Mouse (Mus musculus) hematopoietic stem cell, adult 5-6 weeks (primary cell): ENCODE measurements at regions not wholly inside any gene's neighbourhood (a gene's known extent, or its start where the extent isn't known, plus 50 kb on each side); places are given as distances from the start of the nearest gene placed in this dataset.

Experiments used
- ATAC-seq, 2 experiments: fragments of 125-278 bp in 1 of 2; replicated peaks in 1 of 2; 2 replicates each; pipeline ENCODE4 v1.8.0; 2016 to 2017; ENCODE audit warnings: inconsistent platforms in 2 of 2, mild to moderate bottlenecking in 2 of 2, moderate number of reproducible peaks in 2 of 2, low read depth in 1 of 2, moderate TSS enrichment in 1 of 2; ENCODE audit not compliant: low FRiP score in 2 of 2, poor library complexity in 2 of 2, severe bottlenecking in 2 of 2, insufficient read depth in 1 of 2, low TSS enrichment in 1 of 2

DNA sequence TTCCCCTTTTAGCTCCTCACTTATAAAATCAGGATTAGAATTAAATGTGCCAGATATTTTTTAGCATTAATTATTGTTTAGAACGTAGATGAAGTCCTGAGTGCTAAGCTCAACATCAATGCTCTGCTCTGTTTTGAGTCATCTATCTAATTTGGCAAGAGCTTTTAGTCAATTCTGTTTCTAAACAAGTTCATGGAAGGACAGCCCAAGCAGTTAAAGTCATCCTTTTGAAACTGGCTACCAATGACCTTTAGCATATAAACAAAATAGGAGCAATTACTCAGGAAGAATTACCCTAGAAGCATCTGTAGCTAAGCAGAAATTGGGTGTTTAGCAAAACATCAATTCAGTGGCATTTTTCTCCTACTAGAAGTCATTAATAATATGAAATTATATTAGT is 52.1 kb upstream of the Otogl start:
- ATAC-seq = no peak

DNA sequence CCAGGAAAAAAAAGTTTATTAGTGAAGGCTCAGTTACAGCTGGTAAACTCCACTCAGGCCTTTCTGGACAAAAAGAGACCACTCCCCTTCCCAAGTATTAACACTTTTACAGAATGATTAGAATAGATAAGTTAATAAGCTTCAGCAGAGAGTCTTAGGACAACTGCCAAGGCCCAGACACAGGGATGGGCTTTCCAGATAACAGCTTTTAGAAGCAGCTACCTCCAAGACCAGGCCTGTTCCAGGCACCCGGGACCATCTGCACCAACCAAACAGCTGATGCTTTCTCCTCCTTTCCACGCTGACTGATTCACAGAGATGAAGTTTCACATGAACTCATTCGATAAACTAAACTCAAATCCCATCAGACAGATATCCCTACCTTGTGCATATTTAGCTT is 50.2 kb upstream of the Otogl start:
- no peak; a peak in 1 of 4 replicates for ATAC-seq
